ENCODE assay signal across 7 mouse cellular contexts in the genomic region with DNA sequence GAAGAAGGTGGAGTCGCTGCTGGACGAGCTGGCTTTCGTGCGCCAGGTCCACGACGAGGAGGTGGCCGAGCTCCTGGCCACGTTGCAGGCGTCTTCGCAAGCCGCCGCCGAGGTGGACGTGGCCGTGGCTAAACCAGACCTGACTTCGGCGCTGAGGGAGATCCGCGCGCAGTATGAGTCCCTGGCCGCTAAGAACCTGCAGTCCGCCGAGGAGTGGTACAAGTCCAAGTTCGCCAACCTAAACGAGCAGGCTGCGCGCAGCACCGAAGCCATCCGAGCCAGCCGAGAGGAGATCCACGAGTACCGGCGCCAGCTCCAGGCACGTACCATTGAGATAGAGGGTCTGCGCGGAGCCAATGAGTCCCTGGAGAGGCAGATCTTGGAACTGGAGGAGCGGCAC. TPM values are rescaled to one million over a fixed set of nuclear protein-coding genes. Genes with fewer than 3 reads are reported as not detected.
DNase-seq lines count a peak whose midpoint lies in the region; ATAC-seq and TF ChIP-seq lines count a peak whose summit lies in the region.

No protein-coding gene starts in this region.

- H3K36me3 ChIP-seq in hindbrain, embryonic 14.5 days (replicated peaks; ENCODE audit: control insufficient read depth, insufficient read depth): peaks cover 7% of the 10 kb centered on the region

- H3K27me3 ChIP-seq in hindbrain, embryonic 14.5 days (ENCODE audit: control insufficient read depth, insufficient read depth, low read length): peaks cover 10% of the 10 kb centered on the region

- intact Hi-C loops in left cerebral cortex, adult 2 months (cut with DNase I): loop anchor here (2.0 kb wide), 1 partner anchor 19 kb away; no protein-coding TSS in a partner anchor
- intact Hi-C loops in left cerebral cortex, postnatal 10 days (cut with DNase I): no loop called here

- H3K9ac ChIP-seq in hindbrain, embryonic 14.5 days: peak overlapping the region; percentile 92

- H3K4me3 ChIP-seq in left cerebral cortex, adult 2 months: peak overlapping the region; percentile 67
- peak overlapping the region; percentile 96 for H3K4me3 ChIP-seq in cortical plate, adult 2 months (ENCODE audit: insufficient read depth, low read length)
- H3K4me3 ChIP-seq in hindbrain, embryonic 14.5 days (replicated peaks; ENCODE audit: low read length): peak overlapping the region; percentile 89

- WGBS in hindbrain, embryonic 14.5 days: under 1% methylated on average over 37 of the region's 37 CpGs

- no peak for TF ChIP-seq POLR2A in cortical plate, adult 2 months (IDR thresholded peaks at IDR 0.05; ENCODE audit: extremely low read depth, insufficient read depth, low read length)

- DNase-seq in left cerebral cortex, adult 2 months (ENCODE audit: extremely low spot score in 1 of 2, low spot score in 2 of 2): no peak
- no peak for DNase-seq in left cerebral cortex, postnatal 10 days (ENCODE audit: extremely low spot score in 1 of 2, low spot score in 2 of 2)
- DNase-seq in hindbrain, embryonic 14.5 days (ENCODE audit: low spot score): no peak
- DNase-seq in neural tube, embryonic 10.5 days (ENCODE audit: extremely low spot score, low spot score): peak; percentile 52
- no peak for DNase-seq in urinary bladder, postnatal 36 days (ENCODE audit: low spot score in 2 of 2)

- peak overlapping the region; percentile 76 for H3K27ac ChIP-seq in left cerebral cortex, adult 2 months
- peak overlapping the region; percentile 74 for H3K27ac ChIP-seq in cortical plate, adult 2 months (ENCODE audit: insufficient read depth, low read length)
- peak overlapping the region; percentile 97 for H3K27ac ChIP-seq in hindbrain, embryonic 14.5 days

- H3K4me1 ChIP-seq in cortical plate, adult 2 months (ENCODE audit: control insufficient read depth, insufficient read depth, low read length): peaks cover 4% of the 10 kb centered on the region
- peaks cover 7% of the 10 kb centered on the region for H3K4me1 ChIP-seq in hindbrain, embryonic 14.5 days (replicated peaks; ENCODE audit: control insufficient read depth, insufficient read depth, low read length)

- ATAC-seq in hindbrain, embryonic 14.5 days (ENCODE audit: low FRiP score): no peak
- no peak for ATAC-seq in inflammation-experienced regulatory T-cells, adult 6 months

- no peaks in the 10 kb centered on the region for H3K9me3 ChIP-seq in hindbrain, embryonic 14.5 days (ENCODE audit: control insufficient read depth, low read length)

- H3K4me2 ChIP-seq in hindbrain, embryonic 14.5 days (replicated peaks): peak overlapping the region; percentile 83

- no peak for TF ChIP-seq CTCF in left cerebral cortex, adult 2 months (IDR thresholded peaks at IDR 0.05)
- no peak for TF ChIP-seq CTCF in cortical plate, adult 2 months (IDR thresholded peaks at IDR 0.05; ENCODE audit: extremely low read depth, insufficient read depth, low read length)

RNA-seq across cellular contexts. Expression of a gene that starts 0.4 kb away (rescaled TPM):
- total RNA-seq in left cerebral cortex, adult 2 months (2021): 10 to 100 TPM; 73.7 to 82.1 TPM
- total RNA-seq in left cerebral cortex, postnatal 10 days (2021): 10 to 100 TPM; 76.4 to 87.4 TPM
- polyA plus RNA-seq in cortical plate, adult 2 months (2012; rRNA removed): 46.7 and 50.3 TPM in 2 replicates
- polyA plus RNA-seq in hindbrain, embryonic 14.5 days (2014; fragmentation: Nextera tagmentation; extraction: Ambion mirVana): 84.9 and 93.8 TPM in 2 replicates
- 10 to 100 TPM; 22.1 to 37.3 (median 31.6) TPM for polyA plus RNA-seq in inflammation-experienced regulatory T-cells, adult 6 months (2017; shearing (Covaris generic))

RNA-seq across cellular contexts. Expression of a gene that starts 0.9 kb away (rescaled TPM):
- 100 to 1,000 TPM; 219 to 227 TPM for total RNA-seq in left cerebral cortex, adult 2 months (2021)
- total RNA-seq in left cerebral cortex, postnatal 10 days (2021): 100 to 1,000 TPM; 180 to 190 TPM
- 124 and 127 TPM in 2 replicates for polyA plus RNA-seq in cortical plate, adult 2 months (2012; rRNA removed)
- polyA plus RNA-seq in hindbrain, embryonic 14.5 days (2014; fragmentation: Nextera tagmentation; extraction: Ambion mirVana): 608 and 616 TPM in 2 replicates
- not detected for polyA plus RNA-seq in inflammation-experienced regulatory T-cells, adult 6 months (2017; shearing (Covaris generic))

RNA-seq across cellular contexts. Expression of a gene that starts 35.3 kb away (rescaled TPM):
- total RNA-seq in left cerebral cortex, adult 2 months (2021): 10 to 100 TPM; 20.0 to 20.1 TPM
- total RNA-seq in left cerebral cortex, postnatal 10 days (2021): 10 to 100 TPM; 15.7 to 18.0 TPM
- polyA plus RNA-seq in cortical plate, adult 2 months (2012; rRNA removed): 35.5 and 38.3 TPM in 2 replicates
- polyA plus RNA-seq in hindbrain, embryonic 14.5 days (2014; fragmentation: Nextera tagmentation; extraction: Ambion mirVana): 34.3 and 36.7 TPM in 2 replicates
- 10 to 100 TPM in 1 of 3 experiments, 1 to 10 TPM in 2; 4.9 to 10.8 (median 9.7) TPM for polyA plus RNA-seq in inflammation-experienced regulatory T-cells, adult 6 months (2017; shearing (Covaris generic))

RNA-seq across cellular contexts. Expression of a gene that starts 52.1 kb away (rescaled TPM):
- total RNA-seq in left cerebral cortex, adult 2 months (2021): 1 to 10 TPM; 6.7 to 7.1 TPM
- total RNA-seq in left cerebral cortex, postnatal 10 days (2021): 1 to 10 TPM; 5.1 to 6.0 TPM
- polyA plus RNA-seq in cortical plate, adult 2 months (2012; rRNA removed): 3.8 and 4.1 TPM in 2 replicates
- 8.2 and 9.5 TPM in 2 replicates for polyA plus RNA-seq in hindbrain, embryonic 14.5 days (2014; fragmentation: Nextera tagmentation; extraction: Ambion mirVana)
- 1 to 10 TPM; 1.6 to 3.3 (median 1.8) TPM for polyA plus RNA-seq in inflammation-experienced regulatory T-cells, adult 6 months (2017; shearing (Covaris generic))

Comparison
In these comparisons a context has a peak if more than half of its experiments do, and no peak if none do; other contexts are left out.
1. RNA of a gene that starts 0.9 kb away (polyA plus RNA-seq): 608 to 616 TPM in hindbrain, embryonic 14.5 days and 124 to 127 TPM in cortical plate, adult 2 months; not detected in inflammation-experienced regulatory T-cells, adult 6 months; every median in the first group is over 100 times any median in the second.
2. Peak in every context shown above with its lines, with median percentiles within 50 percentile points of each other: H3K27ac ChIP-seq and H3K4me3 ChIP-seq.